Mouse (Mus musculus) forebrain, embryonic 13.5 days (tissue): ENCODE measurements at regions not wholly inside any gene's neighbourhood (a gene's known extent, or its start where the extent isn't known, plus 50 kb on each side); places are given as distances from the start of the nearest gene placed in this dataset.

Source experiments
- ATAC-seq: fragments of 200-750 bp; cut with Nextera tagmentation; 2 replicates; pipeline ENCODE4 v1.8.0; 2017
- H3K27ac ChIP-seq: fragments of 300-500 bp; sonication (generic); 2 replicates; pipeline ENCODE4 v1.5.1; 2015; ENCODE audit warnings: inconsistent platforms, mild to moderate bottlenecking, moderate library complexity
- H3K27me3 ChIP-seq: fragments of 300-500 bp; sonication (generic); 2 replicates; pipeline ENCODE4 v1.6.1; 2015; ENCODE audit warnings: mild to moderate bottlenecking, inconsistent platforms
- H3K36me3 ChIP-seq: fragments of 300-500 bp; sonication (generic); 2 replicates; pipeline ENCODE4 v1.6.1; 2015; ENCODE audit warnings: mild to moderate bottlenecking, inconsistent platforms; ENCODE audit not compliant: poor library complexity, severe bottlenecking
- H3K4me1 ChIP-seq: fragments of 300-500 bp; sonication (generic); 2 replicates; pipeline ENCODE4 v1.6.1; 2015; ENCODE audit warnings: inconsistent platforms
- H3K4me2 ChIP-seq: fragments of 300-500 bp; sonication (generic); 2 replicates; pipeline ENCODE4 v1.6.1; 2015; ENCODE audit warnings: inconsistent platforms, mild to moderate bottlenecking, moderate library complexity
- H3K4me3 ChIP-seq: fragments of 300-500 bp; sonication (generic); 2 replicates; pipeline ENCODE4 v1.5.1; 2015; ENCODE audit warnings: mild to moderate bottlenecking, inconsistent platforms
- H3K9ac ChIP-seq: fragments of 300-500 bp; sonication (generic); 2 replicates; pipeline ENCODE4 v1.6.1; 2015; ENCODE audit warnings: mild to moderate bottlenecking, inconsistent platforms
- H3K9me3 ChIP-seq: fragments of 300-500 bp; sonication (generic); replicated peaks from 2 replicates; pipeline ENCODE4 v1.6.1; 2016; ENCODE audit warnings: inconsistent platforms
- WGBS: fragments of 180-500 bp; shearing (Covaris S2); methylation state at CpG from one replicate; pipeline ENCODE4 v1.1.7; 2015; 5-methylcytosine and 5-hydroxymethylcytosine counted together

DNA sequence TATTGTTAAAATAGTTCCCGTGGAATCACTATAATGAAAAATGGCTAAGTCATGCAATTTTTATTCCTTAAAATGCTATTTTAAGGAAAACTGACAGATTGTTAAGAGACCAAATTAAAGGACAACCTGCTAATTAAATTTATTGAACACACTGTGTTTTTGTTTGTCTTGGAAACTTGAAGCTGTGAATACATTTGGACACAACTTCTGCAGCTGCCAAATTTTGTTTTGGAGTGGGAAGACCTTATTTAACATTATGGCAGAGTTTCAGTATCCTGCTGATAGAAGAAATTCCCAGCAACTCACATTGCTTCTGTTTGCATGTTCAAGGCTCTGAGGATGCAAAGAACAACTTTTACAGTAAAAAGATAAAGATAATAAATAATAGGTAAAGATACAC, 301.6 kb upstream of the 1700015G11Rik start:
- Histone ChIP-seq H3K4me3 (no peak overlapping the region), H3K4me1 (no peaks in the 10 kb centered on the region), H3K36me3 (no peaks in the 10 kb centered on the region), H3K9me3 (no peaks in the 10 kb centered on the region), H3K27ac (no peak overlapping the region), H3K9ac (no peak overlapping the region), H3K27me3 (no peaks in the 10 kb centered on the region), H3K4me2 (no peak overlapping the region)
- WGBS = 91% methylated on average over 1 of the region's 1 CpGs
- no peak for ATAC-seq

DNA sequence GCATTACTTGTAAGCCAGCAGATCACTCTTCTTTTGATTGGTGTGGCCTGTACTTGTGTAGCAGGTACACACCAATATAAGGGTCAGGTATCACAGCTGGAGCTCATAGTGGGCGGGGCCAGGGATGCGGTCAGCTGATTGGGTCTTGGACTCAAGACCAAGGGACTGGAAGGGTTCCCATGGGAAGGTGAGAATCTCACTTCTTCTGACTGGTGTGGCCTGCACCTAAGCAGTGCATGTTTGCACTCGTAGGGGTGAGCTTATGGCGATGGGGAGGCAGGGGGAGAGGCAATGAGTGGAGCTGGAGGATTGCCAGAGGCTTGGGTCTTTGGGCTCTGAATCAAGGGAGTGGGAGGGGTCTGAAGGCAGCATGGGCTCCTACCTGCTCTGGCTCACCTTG, 262.7 kb upstream of the 1700015G11Rik start:
- H3K27ac ChIP-seq = no peak overlapping the region
- ATAC-seq = no peak
- H3K9ac ChIP-seq = no peak overlapping the region
- no peak overlapping the region for H3K4me3 ChIP-seq
- no peaks in the 10 kb centered on the region for H3K27me3 ChIP-seq
- H3K9me3 ChIP-seq = no peaks in the 10 kb centered on the region
- no peak overlapping the region for H3K4me2 ChIP-seq
- no peaks in the 10 kb centered on the region for H3K4me1 ChIP-seq
- H3K36me3 ChIP-seq = no peaks in the 10 kb centered on the region
- WGBS = 84% methylated on average over 4 of the region's 4 CpGs

DNA sequence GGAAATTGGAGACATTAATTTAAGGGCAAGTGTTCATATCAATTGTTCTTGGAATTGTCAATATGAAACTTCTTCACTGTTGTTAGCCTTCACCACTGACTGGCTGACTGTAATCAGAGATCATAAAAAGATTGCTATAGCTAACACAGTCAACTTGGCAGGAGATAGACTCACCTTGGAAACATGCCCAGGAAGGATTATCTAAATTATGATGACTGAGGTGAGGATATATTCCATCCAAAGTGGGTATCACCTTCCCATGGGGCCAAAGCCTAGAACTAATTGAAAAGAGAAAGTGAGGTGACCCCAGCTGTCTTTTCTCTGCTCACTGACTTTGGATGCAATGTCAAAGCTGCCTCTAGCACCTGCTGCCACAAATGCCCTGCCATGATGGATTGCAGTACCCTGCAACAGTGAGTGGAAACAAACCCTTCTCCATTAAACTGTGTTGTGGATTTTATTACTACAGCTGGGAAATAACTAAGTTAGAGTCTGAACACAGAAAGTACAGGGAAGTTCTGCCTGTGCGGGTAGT, 240.9 kb upstream of the 1700015G11Rik start:
- H3K27ac ChIP-seq = no peak overlapping the region
- H3K4me2 ChIP-seq = no peak overlapping the region
- no peaks in the 10 kb centered on the region for H3K4me1 ChIP-seq
- no peaks in the 10 kb centered on the region for H3K36me3 ChIP-seq
- H3K9me3 ChIP-seq = no peaks in the 10 kb centered on the region
- H3K27me3 ChIP-seq = no peaks in the 10 kb centered on the region
- no peak overlapping the region for H3K4me3 ChIP-seq
- 94% methylated on average over 1 of the region's 1 CpGs for WGBS
- 0 out of 2 replicates have a peak, but pooled peaks have one; percentile 16 for ATAC-seq
- H3K9ac ChIP-seq = no peak overlapping the region

DNA sequence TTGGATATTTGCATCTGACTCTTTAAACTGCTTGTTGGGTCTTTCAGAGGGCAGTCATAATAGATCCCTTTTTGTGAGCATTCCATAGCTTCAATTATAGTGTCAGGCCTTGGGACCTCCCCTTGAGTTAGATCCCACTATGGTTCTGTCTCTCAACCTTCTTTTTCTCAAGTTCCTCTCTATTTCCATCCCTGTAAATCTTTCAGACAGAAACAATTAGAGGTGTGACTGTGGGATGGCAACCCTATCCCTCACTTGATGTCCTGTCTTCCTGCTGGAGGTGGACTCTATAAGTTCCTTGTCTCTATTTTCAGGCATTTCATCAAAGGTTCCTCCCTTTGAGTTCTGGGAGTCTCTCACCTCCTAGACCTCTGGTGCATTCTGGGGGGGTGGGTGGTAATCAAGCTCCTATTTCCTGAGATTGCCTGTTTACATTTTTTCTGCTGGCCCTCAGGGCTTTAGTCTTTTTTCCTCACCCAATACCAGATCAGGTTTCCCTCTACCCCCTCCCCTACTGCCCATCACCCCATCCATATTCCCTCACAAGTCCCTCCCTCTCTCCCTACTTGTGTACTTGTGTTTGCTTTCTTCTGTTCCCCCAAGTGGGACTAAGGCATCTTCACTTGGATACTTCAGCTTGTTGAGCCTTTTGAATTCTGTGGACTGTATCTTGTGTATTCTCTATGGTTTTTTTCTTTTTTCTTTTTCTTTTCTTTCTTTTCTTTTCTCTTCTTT, 237.1 kb upstream of the 1700015G11Rik start:
- Histone ChIP-seq H3K4me3 (no peak overlapping the region), H3K27ac (no peak overlapping the region), H3K4me2 (no peak overlapping the region), H3K27me3 (no peaks in the 10 kb centered on the region), H3K4me1 (no peaks in the 10 kb centered on the region), H3K9ac (no peak overlapping the region), H3K36me3 (no peaks in the 10 kb centered on the region), H3K9me3 (no peaks in the 10 kb centered on the region)
- no peak for ATAC-seq
